Mouse (Mus musculus) lung, embryonic 16.5 days (tissue): ENCODE results near the gene Tecpr1. TPM values are rescaled to one million over a fixed set of nuclear protein-coding genes. Genes with fewer than 3 reads are reported as not detected.

Experiments
- ATAC-seq: fragments of 200-750 bp; cut with Nextera tagmentation; 2 replicates; pipeline ENCODE4 v1.8.0; 2017; ENCODE audit warnings: low read depth, mild to moderate bottlenecking, moderate library complexity
- H3K27ac ChIP-seq: fragments of 300-500 bp; sonication (generic); 2 replicates; pipeline ENCODE4 v1.5.1; 2014; ENCODE audit warnings: mild to moderate bottlenecking, control low read depth, low read length
- H3K27me3 ChIP-seq: fragments of 300-500 bp; sonication (generic); 2 replicates; pipeline ENCODE4 v1.6.1; 2014; ENCODE audit warnings: low read depth, low read length, mixed read lengths; ENCODE audit not compliant: control insufficient read depth, insufficient read depth
- H3K36me3 ChIP-seq: fragments of 300-500 bp; sonication (generic); 2 replicates; pipeline ENCODE4 v1.6.1; 2014; ENCODE audit warnings: low read length; ENCODE audit not compliant: control insufficient read depth, insufficient read depth
- H3K4me1 ChIP-seq: fragments of 300-500 bp; sonication (generic); replicated peaks from 2 replicates; pipeline ENCODE4 v1.6.1; 2014; ENCODE audit warnings: low read length, mixed read lengths; ENCODE audit not compliant: control insufficient read depth, insufficient read depth
- H3K4me2 ChIP-seq: fragments of 300-500 bp; sonication (generic); 2 replicates; pipeline ENCODE4 v1.6.1; 2014; ENCODE audit warnings: low read depth, low read length, control low read depth
- H3K4me3 ChIP-seq: fragments of 300-500 bp; sonication (generic); 2 replicates; pipeline ENCODE4 v1.5.1; 2014; ENCODE audit warnings: mild to moderate bottlenecking, low read length, control low read depth
- H3K9ac ChIP-seq: fragments of 300-500 bp; sonication (generic); 2 replicates; pipeline ENCODE4 v1.6.1; 2014; ENCODE audit warnings: low read length, control low read depth
- H3K9me3 ChIP-seq: fragments of 300-500 bp; sonication (generic); 2 replicates; pipeline ENCODE4 v1.6.1; 2016; ENCODE audit warnings: low read length; ENCODE audit not compliant: control insufficient read depth
- WGBS: fragments of 180-500 bp; shearing (Covaris S2); extraction: QIAGEN DNeasy Blood & Tissue Kit; methylation state at CpG from one replicate; pipeline ENCODE4 v1.1.7; 2014; 5-methylcytosine and 5-hydroxymethylcytosine counted together
- polyA plus RNA-seq: library from polyadenylated mRNA; unstranded; fragments of >200 nt; fragmentation: Nextera tagmentation; extraction: Ambion mirVana; gene quantifications from 2 replicates; pipeline ENCODE4 v1.2.1, GENCODE M21; 2015

The Tecpr1 gene
- polyA plus RNA-seq, 1 experiment from 2014 or later, result 28.4 TPM

GRCm38 (mm10) chr5:144254811-144255631, 31.6 kb upstream of the Tecpr1 start:
- Histone ChIP-seq H3K9ac (peak overlapping the region; percentile 98), H3K27ac (peak overlapping the region; percentile 98), H3K9me3 (peaks cover 2% of the 10 kb centered on the region; the same call in 1 of the 2 replicates), H3K36me3 (no peaks in the 10 kb centered on the region), H3K4me3 (peak overlapping the region; percentile 98), H3K27me3 (no peaks in the 10 kb centered on the region), H3K4me1 (peaks cover 41% of the 10 kb centered on the region), H3K4me2 (peak overlapping the region; percentile 89)
- WGBS, result under 1% methylated on average over 48 of the region's 84 CpGs
- ATAC-seq, result peak; percentile 85

GRCm38 (mm10) chr5:144254122-144254810, 30.9 kb upstream of the Tecpr1 start:
- Histone ChIP-seq H3K9ac (peak overlapping the region; percentile 98), H3K4me2 (peak overlapping the region; percentile 69), H3K9me3 (peaks cover 3% of the 10 kb centered on the region; the same call in 1 of the 2 replicates), H3K36me3 (no peaks in the 10 kb centered on the region), H3K27me3 (no peaks in the 10 kb centered on the region), H3K4me3 (peak overlapping the region; percentile 98), H3K4me1 (peaks cover 34% of the 10 kb centered on the region), H3K27ac (peak overlapping the region; percentile 70)
- WGBS, result 46% methylated on average over 16 of the region's 16 CpGs
- ATAC-seq, result peak; percentile 63

DNA sequence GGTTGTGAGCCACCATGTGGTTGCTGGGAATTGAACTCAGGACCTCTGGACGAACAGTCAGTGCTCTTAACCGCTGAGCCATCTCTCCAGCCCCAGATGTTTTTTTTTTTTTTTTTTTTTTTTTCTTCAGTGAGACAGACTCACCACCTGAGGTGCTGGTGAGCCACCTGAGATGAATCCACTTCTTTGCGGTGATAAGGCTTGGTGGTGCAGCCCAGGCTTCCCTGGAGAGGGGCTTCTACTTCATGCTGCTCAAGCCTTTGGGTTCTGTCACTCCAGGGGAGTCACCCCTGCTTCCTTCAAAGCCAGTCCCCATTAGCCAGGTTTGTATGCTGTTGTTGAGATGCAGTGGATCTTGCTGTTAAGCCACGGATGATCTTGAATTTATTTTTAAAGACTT, 29.8 kb upstream of the Tecpr1 start:
- no peak overlapping the region for H3K27ac ChIP-seq
- no peak overlapping the region for H3K4me3 ChIP-seq
- H3K9ac ChIP-seq, result no peak overlapping the region
- peaks cover 3% of the 10 kb centered on the region; the same call in 1 of the 2 replicates for H3K9me3 ChIP-seq
- H3K27me3 ChIP-seq, result no peaks in the 10 kb centered on the region
- no peaks in the 10 kb centered on the region for H3K36me3 ChIP-seq
- H3K4me1 ChIP-seq, result peaks cover 23% of the 10 kb centered on the region
- H3K4me2 ChIP-seq, result no peak overlapping the region
- WGBS, result 79% methylated on average over 4 of the region's 4 CpGs
- ATAC-seq, result no peak

GRCm38 (mm10) chr5:144251876-144252577, 28.6 kb upstream of the Tecpr1 start:
- 84% methylated on average over 13 of the region's 13 CpGs for WGBS
- Histone ChIP-seq H3K4me2 (no peak overlapping the region), H3K9me3 (peaks cover 3% of the 10 kb centered on the region; the same call in 1 of the 2 replicates), H3K27me3 (no peaks in the 10 kb centered on the region), H3K36me3 (no peaks in the 10 kb centered on the region), H3K4me3 (no peak overlapping the region), H3K9ac (no peak overlapping the region), H3K27ac (no peak overlapping the region), H3K4me1 (peaks cover 18% of the 10 kb centered on the region)
- no peak for ATAC-seq

DNA sequence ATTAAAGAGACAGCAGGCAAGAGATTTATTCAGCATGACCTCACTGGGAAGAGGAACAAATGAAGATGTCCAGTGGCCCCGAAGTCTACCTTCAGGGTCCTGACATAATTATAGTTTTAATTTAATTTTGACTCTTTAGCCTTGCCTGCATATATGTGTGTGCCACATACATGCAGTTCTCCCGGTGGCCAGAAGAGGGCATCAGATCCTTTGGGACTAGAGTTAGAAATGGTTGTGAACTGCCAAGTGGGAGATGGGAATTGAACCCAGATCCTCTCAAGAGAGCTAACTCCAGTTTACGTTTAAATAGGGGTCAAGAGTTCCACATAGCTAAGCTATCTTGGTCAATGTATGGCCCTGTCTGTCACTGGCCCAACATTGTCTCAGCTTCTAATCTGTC, 26.5 kb upstream of the Tecpr1 start:
- no peaks in the 10 kb centered on the region for H3K27me3 ChIP-seq
- no peak overlapping the region for H3K27ac ChIP-seq
- ATAC-seq, result no peak
- WGBS, result 76% methylated on average over 3 of the region's 3 CpGs
- H3K9me3 ChIP-seq, result peaks cover 3% of the 10 kb centered on the region; the same call in 1 of the 2 replicates
- peaks cover 20% of the 10 kb centered on the region for H3K4me1 ChIP-seq
- H3K4me2 ChIP-seq, result no peak overlapping the region
- no peak overlapping the region for H3K4me3 ChIP-seq
- no peaks in the 10 kb centered on the region for H3K36me3 ChIP-seq
- no peak overlapping the region for H3K9ac ChIP-seq

DNA sequence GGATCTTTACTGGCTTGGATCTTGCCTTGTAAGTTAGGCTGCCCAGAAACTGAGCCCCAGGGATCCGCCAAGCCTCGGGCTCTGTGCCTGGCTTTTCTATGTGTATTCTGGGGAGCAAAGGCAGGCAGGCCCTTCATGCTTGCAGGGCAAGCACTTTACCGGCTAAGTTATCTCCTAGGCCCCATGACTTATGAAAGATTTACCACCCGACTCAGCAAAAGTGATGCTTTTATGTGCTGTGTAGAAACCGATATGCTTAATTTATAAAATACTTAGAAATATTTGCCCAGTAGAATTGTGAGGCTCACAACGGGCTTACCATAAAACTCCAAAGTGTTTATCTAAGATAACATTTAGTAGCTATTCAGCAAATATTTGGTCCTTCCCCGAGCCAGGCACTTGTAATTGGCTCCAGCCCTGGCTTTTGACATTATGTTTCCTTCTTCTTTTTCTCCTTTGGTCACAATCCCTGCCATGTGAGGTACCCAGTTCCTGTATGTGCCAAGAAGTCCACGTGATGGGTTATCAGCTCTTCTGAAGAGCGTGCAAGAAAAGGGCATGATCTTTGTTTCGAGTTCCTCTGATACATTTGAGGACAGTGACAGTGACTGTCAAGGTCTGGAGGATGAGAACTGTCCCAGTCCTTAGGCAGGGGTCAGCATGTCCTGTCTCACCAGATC, 24.6 kb upstream of the Tecpr1 start:
- peak overlapping the region; percentile 84 for H3K27ac ChIP-seq
- H3K4me2 ChIP-seq, result no peak overlapping the region
- H3K4me1 ChIP-seq, result peaks cover 13% of the 10 kb centered on the region
- H3K27me3 ChIP-seq, result no peaks in the 10 kb centered on the region
- 37% methylated on average over 10 of the region's 10 CpGs for WGBS
- ATAC-seq, result peak; percentile 75
- peaks cover 3% of the 10 kb centered on the region; the same call in 1 of the 2 replicates for H3K9me3 ChIP-seq
- no peak overlapping the region for H3K9ac ChIP-seq
- no peak overlapping the region for H3K4me3 ChIP-seq
- H3K36me3 ChIP-seq, result no peaks in the 10 kb centered on the region

- 0 out of 2 replicates have a peak overlapping the region, but pooled peaks have one; percentile 5 for H3K4me2 ChIP-seq
- no peak overlapping the region for H3K4me3 ChIP-seq
- peaks cover 13% of the 10 kb centered on the region for H3K4me1 ChIP-seq
- 52% methylated on average over 10 of the region's 10 CpGs for WGBS
- peak overlapping the region; percentile 84 for H3K27ac ChIP-seq
- H3K9me3 ChIP-seq, result peaks cover 3% of the 10 kb centered on the region; the same call in 1 of the 2 replicates
- no peaks in the 10 kb centered on the region for H3K27me3 ChIP-seq
- H3K9ac ChIP-seq, result no peak overlapping the region
- no peaks in the 10 kb centered on the region for H3K36me3 ChIP-seq
- ATAC-seq, result 0 out of 2 replicates have a peak, but pooled peaks have one; percentile 18
These were observed 23.9 kb upstream of the Tecpr1 start for GRCm38 (mm10) chr5:144247307-144247706.

DNA sequence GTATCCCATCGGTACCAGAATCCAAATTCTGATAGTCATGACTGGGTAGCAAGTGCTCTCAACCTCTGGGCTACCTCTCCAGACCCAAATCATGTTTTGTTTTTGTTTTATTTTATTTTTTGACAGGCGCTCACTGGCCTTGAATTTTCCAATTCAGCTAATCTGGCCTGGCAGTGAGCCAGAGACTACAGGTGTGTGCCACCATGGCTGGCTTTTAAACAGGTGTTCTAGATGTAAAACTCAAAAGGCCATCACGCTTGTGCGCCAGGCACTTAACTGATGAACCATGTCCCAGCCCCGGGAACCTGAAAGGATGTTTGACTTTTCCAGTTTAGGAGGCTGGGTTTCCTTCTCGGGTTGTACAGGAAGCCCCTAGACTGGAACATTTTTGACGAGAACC, 23.3 kb upstream of the Tecpr1 start:
- Histone ChIP-seq H3K27me3 (no peaks in the 10 kb centered on the region), H3K9me3 (peaks cover 3% of the 10 kb centered on the region; the same call in 1 of the 2 replicates), H3K4me2 (no peak overlapping the region), H3K36me3 (no peaks in the 10 kb centered on the region), H3K27ac (0 out of 2 replicates have a peak overlapping the region, but pooled peaks have one; percentile 84), H3K4me1 (peaks cover 13% of the 10 kb centered on the region), H3K9ac (no peak overlapping the region), H3K4me3 (no peak overlapping the region)
- WGBS, result 43% methylated on average over 7 of the region's 7 CpGs
- no peak for ATAC-seq
